Mouse (Mus musculus): Measurements from ENCODE around the gene Hrh3.

- TF ChIP-seq CTCF (IDR thresholded peaks at IDR 0.05; ENCODE audit: control insufficient read depth, insufficient read depth, insufficient replicate concordance, low read depth, low read length): no peak
- TF ChIP-seq POLR2A (IDR thresholded peaks at IDR 0.05; ENCODE audit: control insufficient read depth, low read depth, low read length): no peak
These were observed 21.9 kb upstream of the Hrh3 start for GRCm38 (mm10) chr2:180126195-180126594.

All from testis, adult 2 months (tissue).